Mouse (Mus musculus) CH12.LX (cell line): ENCODE measurements around the gene Gm10142.

Experiments
- BHLHE40 ChIP-seq: IDR thresholded peaks from 2 replicates; pipeline ENCODE4 v1.6.1; 2011; ENCODE audit warnings: mild to moderate bottlenecking, low read depth, low read length, improper control_type of control experiment
- CTCF ChIP-seq, 2 experiments: IDR thresholded peaks in 1 of 2; conservative IDR thresholded peaks in 1 of 2; 2 replicates each; pipeline ENCODE4 v1.5.1; 2011 to 2012; ENCODE audit warnings: low read depth in 2 of 2, low read length in 2 of 2, improper control_type of control experiment in 1 of 2, inconsistent platforms in 1 of 2, mild to moderate bottlenecking in 1 of 2, moderate library complexity in 1 of 2
- HCFC1 ChIP-seq: IDR thresholded peaks from 2 replicates; pipeline ENCODE4 v1.6.1; 2012; ENCODE audit warnings: low read depth, mild to moderate bottlenecking, inconsistent platforms, low read length, improper control_type of control experiment
- MAZ ChIP-seq: IDR thresholded peaks from 2 replicates; pipeline ENCODE4 v1.6.1; 2012; ENCODE audit warnings: low read depth, mild to moderate bottlenecking, inconsistent platforms, low read length, improper control_type of control experiment, moderate library complexity
- POLR2A ChIP-seq: IDR thresholded peaks from 2 replicates; pipeline ENCODE4 v1.6.1; 2011; ENCODE audit warnings: low read depth, mild to moderate bottlenecking, improper control_type of control experiment, low read length
- POLR2AphosphoS2 ChIP-seq: IDR thresholded peaks from 2 replicates; pipeline ENCODE4 v1.6.1; 2011; ENCODE audit warnings: low read depth, low read length, improper control_type of control experiment

DNA sequence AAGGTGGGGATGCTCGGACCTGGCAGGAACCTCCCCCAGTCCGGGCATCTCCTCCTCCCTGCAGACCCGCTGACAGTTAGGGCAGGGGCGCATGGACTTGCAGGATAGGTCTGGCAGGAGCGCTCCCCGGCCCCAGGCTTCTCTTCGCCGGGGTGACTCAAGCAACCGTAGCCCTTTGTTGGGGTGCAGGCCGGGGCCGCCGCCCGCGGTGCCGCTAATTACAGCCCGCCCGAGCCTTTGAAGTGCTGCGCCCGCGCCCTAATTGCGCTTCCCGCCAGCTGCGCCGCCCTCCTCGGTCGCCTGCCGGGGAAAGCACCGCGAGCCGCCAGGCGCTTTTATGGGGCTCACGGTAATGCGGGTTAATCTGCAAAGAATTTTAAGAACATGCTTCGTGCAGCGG is 38.0 kb upstream of the Gm10142 start:
- TF ChIP-seq CTCF (conservative IDR thresholded peaks at IDR 0.05 in 1 of 2, IDR thresholded peaks at IDR 0.05 in 1 of 2; ENCODE audit: low read depth in 2 of 2, low read length in 2 of 2) (no peak), BHLHE40 (peak; percentile 34; the same call in 1 of the 2 replicates), MAZ (no peak), POLR2AphosphoS2 (no peak), POLR2A (no peak), HCFC1 (no peak)
